Mouse (Mus musculus): ENCODE measurements around the gene Nono.

- TF ChIP-seq TAL1 (conservative IDR thresholded peaks at IDR 0.05; ENCODE audit: low read depth, low read length) (no peak), GATA2 (IDR thresholded peaks at IDR 0.05; ENCODE audit: borderline replicate concordance, low read depth, low read length) (no peak), POLR2AphosphoS5 (IDR thresholded peaks at IDR 0.05; ENCODE audit: insufficient replicate concordance, low read depth, low read length) (no peak), CTCF (IDR thresholded peaks at IDR 0.05; ENCODE audit: low read depth, low read length) (no peak)
These were observed 43.1 kb downstream of the Nono start for GRCm38 (mm10) chrX:101472202-101472601.
